Mouse (Mus musculus) right cerebral cortex, adult 18-20 months (tissue): ENCODE data around the gene Prkca.

Source experiments
- DNase-seq: peaks from one replicate; pipeline ENCODE4 v3.0.0; 2022; ENCODE audit warnings: mixed read lengths

Gene Prkca

GRCm38 (mm10) chr11:108293843-108294242, 49.9 kb downstream of the Prkca start:
- no peak for DNase-seq

- no peak for DNase-seq
Observed at GRCm38 (mm10) chr11:108289192-108289591, 54.5 kb downstream of the Prkca start.

GRCm38 (mm10) chr11:108287321-108287720, 56.4 kb downstream of the Prkca start:
- no peak for DNase-seq

- DNase-seq = no peak
Observed at GRCm38 (mm10) chr11:108285046-108285445, 58.7 kb downstream of the Prkca start.

- DNase-seq = no peak
Observed at GRCm38 (mm10) chr11:108282850-108283459, 60.8 kb downstream of the Prkca start.

GRCm38 (mm10) chr11:108279748-108280373, 63.9 kb downstream of the Prkca start:
- no peak for DNase-seq

- no peak for DNase-seq
Observed at GRCm38 (mm10) chr11:108277096-108277495, 66.6 kb downstream of the Prkca start.

- no peak for DNase-seq
Observed at GRCm38 (mm10) chr11:108276148-108276547, 67.6 kb downstream of the Prkca start.

GRCm38 (mm10) chr11:108274046-108274445, 69.7 kb downstream of the Prkca start:
- no peak for DNase-seq

- DNase-seq = no peak
Observed at GRCm38 (mm10) chr11:108273415-108273965, 70.2 kb downstream of the Prkca start.

- no peak for DNase-seq
Observed at GRCm38 (mm10) chr11:108272601-108273414, 70.9 kb downstream of the Prkca start.

GRCm38 (mm10) chr11:108271305-108271704, 72.4 kb downstream of the Prkca start:
- no peak for DNase-seq

GRCm38 (mm10) chr11:108269516-108269915, 74.2 kb downstream of the Prkca start:
- no peak for DNase-seq

- DNase-seq = no peak
Observed at GRCm38 (mm10) chr11:108268421-108269322, 75.1 kb downstream of the Prkca start.

- DNase-seq = no peak
Observed at GRCm38 (mm10) chr11:108267825-108268224, 75.9 kb downstream of the Prkca start.

GRCm38 (mm10) chr11:108267066-108267465, 76.7 kb downstream of the Prkca start:
- DNase-seq = no peak

- DNase-seq = no peak
Observed at GRCm38 (mm10) chr11:108263868-108264267, 79.9 kb downstream of the Prkca start.

- DNase-seq = no peak
Observed at GRCm38 (mm10) chr11:108263406-108263805, 80.3 kb downstream of the Prkca start.

- no peak for DNase-seq
Observed at GRCm38 (mm10) chr11:108261751-108262160, 82.0 kb downstream of the Prkca start.

- no peak for DNase-seq
Observed at GRCm38 (mm10) chr11:108260775-108261517, 82.8 kb downstream of the Prkca start.

GRCm38 (mm10) chr11:108259391-108259790, 84.3 kb downstream of the Prkca start:
- DNase-seq = no peak

- DNase-seq = no peak
Observed at GRCm38 (mm10) chr11:108258811-108259266, 84.9 kb downstream of the Prkca start.
